Comparison of ENCODE assay signal across 10 mouse cellular contexts in genomic region chr10:112138871-112139430, GRCm38 (mm10). TPM values are rescaled to one million over a fixed set of nuclear protein-coding genes. Genes with fewer than 3 reads are reported as not detected.
A peak's percentile ranks its signal among the peaks of the same experiment; 100 is the strongest.
DNase-seq lines count a peak whose midpoint lies in the region; ATAC-seq lines count a peak whose summit lies in the region.
"Had no signal": no experiment of that assay in that cellular context is flagged by ENCODE, and none has a peak within 500 bp of the region (broad histone marks: within the 10 kb centered on the region; RNA-seq: fewer than 3 reads in every experiment).

No protein-coding gene starts in this region.

- peak; percentile 42 for ATAC-seq in liver, embryonic 11.5 days (replicated peaks; ENCODE audit: low FRiP score)
- ATAC-seq in forebrain, embryonic 11.5 days (replicated peaks; ENCODE audit: low FRiP score) = peak; percentile 57
- ATAC-seq in limb, embryonic 12.5 days (ENCODE audit: insufficient number of reproducible peaks, insufficient read depth, low FRiP score, low TSS enrichment, low read depth) = no peak
- ATAC-seq in neural tube, embryonic 12.5 days (ENCODE audit: low FRiP score, low read depth) = peak; percentile 52

- H3K27me3 ChIP-seq in liver, embryonic 11.5 days (replicated peaks; ENCODE audit: control insufficient read depth, insufficient read depth, low read length) = no peaks in the 10 kb centered on the region
- H3K27me3 ChIP-seq in forebrain, embryonic 11.5 days (ENCODE audit: control insufficient read depth, insufficient read depth, low read length) = no peaks in the 10 kb centered on the region
- H3K27me3 ChIP-seq in limb, embryonic 12.5 days = no peaks in the 10 kb centered on the region
- H3K27me3 ChIP-seq in neural tube, embryonic 12.5 days (replicated peaks) = no peaks in the 10 kb centered on the region

- H3K4me2 ChIP-seq in liver, embryonic 11.5 days = peak overlapping the region; percentile 52
- peak overlapping the region; percentile 41; the same call in 1 of the 2 replicates for H3K4me2 ChIP-seq in forebrain, embryonic 11.5 days (ENCODE audit: low read depth, low read length, severe bottlenecking)
- H3K4me2 ChIP-seq in limb, embryonic 12.5 days = peak overlapping the region; percentile 47
- peak overlapping the region; percentile 51 for H3K4me2 ChIP-seq in neural tube, embryonic 12.5 days (replicated peaks)

- H3K9ac ChIP-seq in liver, embryonic 11.5 days (ENCODE audit: low read depth, low read length) = no peak overlapping the region
- H3K9ac ChIP-seq in forebrain, embryonic 11.5 days (ENCODE audit: low read length) = peak overlapping the region; percentile 41; the same call in 1 of the 2 replicates
- no peak overlapping the region for H3K9ac ChIP-seq in limb, embryonic 12.5 days (replicated peaks)
- H3K9ac ChIP-seq in neural tube, embryonic 12.5 days = no peak overlapping the region

- no peak overlapping the region for H3K27ac ChIP-seq in liver, embryonic 11.5 days (ENCODE audit: low read depth, low read length)
- H3K27ac ChIP-seq in forebrain, embryonic 11.5 days (ENCODE audit: low read depth, low read length) = no peak overlapping the region
- H3K27ac ChIP-seq in limb, embryonic 12.5 days = no peak overlapping the region
- H3K27ac ChIP-seq in neural tube, embryonic 12.5 days = no peak overlapping the region

- no peaks in the 10 kb centered on the region for H3K4me1 ChIP-seq in liver, embryonic 11.5 days (replicated peaks; ENCODE audit: control insufficient read depth, insufficient read depth, low read length)
- H3K4me1 ChIP-seq in forebrain, embryonic 11.5 days (replicated peaks; ENCODE audit: control insufficient read depth, insufficient read depth, low read length) = no peaks in the 10 kb centered on the region
- H3K4me1 ChIP-seq in limb, embryonic 12.5 days (replicated peaks) = no peaks in the 10 kb centered on the region
- no peaks in the 10 kb centered on the region for H3K4me1 ChIP-seq in neural tube, embryonic 12.5 days

- H3K4me3 ChIP-seq in liver, embryonic 11.5 days (ENCODE audit: low read depth, low read length) = peak overlapping the region; percentile 28
- no peak overlapping the region; the same call in 1 of the 2 replicates for H3K4me3 ChIP-seq in forebrain, embryonic 11.5 days (ENCODE audit: low read depth, low read length)
- peak overlapping the region; percentile 30 for H3K4me3 ChIP-seq in limb, embryonic 12.5 days (replicated peaks)
- peak overlapping the region; percentile 28; the same call in 1 of the 2 replicates for H3K4me3 ChIP-seq in neural tube, embryonic 12.5 days

- DNase-seq in liver, embryonic 11.5 days (ENCODE audit: low spot score) = no peak
- DNase-seq in liver = no peak
- DNase-seq in forebrain, embryonic 11.5 days (ENCODE audit: low spot score) = no peak
- no peak for DNase-seq in adrenal gland, adult (ENCODE audit: inconsistent age in 2 of 2, low spot score in 1 of 2)
- no peak for DNase-seq in spleen, adult 12 weeks (ENCODE audit: low spot score)
- DNase-seq in adrenal gland, adult 8-10 months = no peak

- no peaks in the 10 kb centered on the region for H3K9me3 ChIP-seq in liver, embryonic 11.5 days (ENCODE audit: control insufficient read depth, low read length)
- no peaks in the 10 kb centered on the region for H3K9me3 ChIP-seq in forebrain, embryonic 11.5 days (ENCODE audit: control insufficient read depth, low read length)
- H3K9me3 ChIP-seq in limb, embryonic 12.5 days = no peaks in the 10 kb centered on the region
- no peaks in the 10 kb centered on the region for H3K9me3 ChIP-seq in neural tube, embryonic 12.5 days

- H3K36me3 ChIP-seq in liver, embryonic 11.5 days (ENCODE audit: control insufficient read depth, insufficient read depth, low read length) = no peaks in the 10 kb centered on the region
- H3K36me3 ChIP-seq in forebrain, embryonic 11.5 days (ENCODE audit: control insufficient read depth, insufficient read depth, low read length) = no peaks in the 10 kb centered on the region
- H3K36me3 ChIP-seq in limb, embryonic 12.5 days = no peaks in the 10 kb centered on the region
- H3K36me3 ChIP-seq in neural tube, embryonic 12.5 days = no peaks in the 10 kb centered on the region

- 45% methylated on average over 6 of the region's 6 CpGs for WGBS in liver, embryonic 11.5 days
- 43% methylated on average over 6 of the region's 6 CpGs for WGBS in forebrain, embryonic 11.5 days
- 42% methylated on average over 6 of the region's 6 CpGs for WGBS in limb, embryonic 12.5 days
- WGBS in neural tube, embryonic 12.5 days = 44% methylated on average over 6 of the region's 6 CpGs

RNA-seq across cellular contexts. Expression of gene Glipr1l3, which starts 21.2 kb away (rescaled TPM):
- polyA plus RNA-seq in liver, embryonic 11.5 days (2014; fragmentation: Nextera tagmentation; extraction: Ambion mirVana) = not detected in 2 replicates
- polyA plus RNA-seq in forebrain, embryonic 11.5 days (2014; fragmentation: Nextera tagmentation; extraction: Ambion mirVana) = not detected in 2 replicates
- not detected in 2 replicates for polyA plus RNA-seq in limb, embryonic 12.5 days (2016; fragmentation: Nextera tagmentation; extraction: Ambion mirVana)
- polyA plus RNA-seq in neural tube, embryonic 12.5 days (2016; fragmentation: Nextera tagmentation; extraction: Ambion mirVana) = 0.23 TPM in 1 of 2 replicates, not detected in the other
- total RNA-seq in adrenal gland, adult 8-10 months (2022) = not detected
- total RNA-seq: liver, adult 2 months had no signal
- polyA plus RNA-seq: liver, adult 2 months; stomach, embryonic 14.5 days had no signal

RNA-seq across cellular contexts. Expression of gene Caps2, which starts 24.5 kb away (rescaled TPM):
- polyA plus RNA-seq in liver, embryonic 11.5 days (2014; fragmentation: Nextera tagmentation; extraction: Ambion mirVana) = not detected in 2 replicates
- polyA plus RNA-seq in forebrain, embryonic 11.5 days (2014; fragmentation: Nextera tagmentation; extraction: Ambion mirVana) = 0.13 and 0.27 TPM in 2 replicates
- 0.76 and 0.81 TPM in 2 replicates for polyA plus RNA-seq in limb, embryonic 12.5 days (2016; fragmentation: Nextera tagmentation; extraction: Ambion mirVana)
- polyA plus RNA-seq in neural tube, embryonic 12.5 days (2016; fragmentation: Nextera tagmentation; extraction: Ambion mirVana) = 0.13 and 0.35 TPM in 2 replicates
- total RNA-seq in adrenal gland, adult 8-10 months (2022) = not detected
- total RNA-seq: liver, adult 2 months had no signal
- polyA plus RNA-seq: liver, adult 2 months had no signal

RNA-seq across cellular contexts. Expression of gene Glipr1l2, which starts 55.8 kb away (rescaled TPM):
- polyA plus RNA-seq in liver, embryonic 11.5 days (2014; fragmentation: Nextera tagmentation; extraction: Ambion mirVana) = not detected in 2 replicates
- polyA plus RNA-seq in forebrain, embryonic 11.5 days (2014; fragmentation: Nextera tagmentation; extraction: Ambion mirVana) = not detected in 2 replicates
- polyA plus RNA-seq in limb, embryonic 12.5 days (2016; fragmentation: Nextera tagmentation; extraction: Ambion mirVana) = not detected in 2 replicates
- not detected in 2 replicates for polyA plus RNA-seq in neural tube, embryonic 12.5 days (2016; fragmentation: Nextera tagmentation; extraction: Ambion mirVana)
- total RNA-seq in adrenal gland, adult 8-10 months (2022) = not detected
- total RNA-seq: liver, adult 2 months had no signal
- polyA plus RNA-seq: liver, adult 2 months; stomach, embryonic 14.5 days had no signal
